Mouse (Mus musculus): ENCODE measurements around the gene Mipep.

GRCm38 (mm10) chr14:60735848-60736547, 48.4 kb upstream of the Mipep start:
- TF ChIP-seq GATA1 (IDR thresholded peaks at IDR 0.05; ENCODE audit: low read length) (no peak), TAL1 (IDR thresholded peaks at IDR 0.05; ENCODE audit: low read length) (no peak)
